Mouse (Mus musculus): ENCODE data around the gene Tm9sf3.

The Tm9sf3 gene

DNA sequence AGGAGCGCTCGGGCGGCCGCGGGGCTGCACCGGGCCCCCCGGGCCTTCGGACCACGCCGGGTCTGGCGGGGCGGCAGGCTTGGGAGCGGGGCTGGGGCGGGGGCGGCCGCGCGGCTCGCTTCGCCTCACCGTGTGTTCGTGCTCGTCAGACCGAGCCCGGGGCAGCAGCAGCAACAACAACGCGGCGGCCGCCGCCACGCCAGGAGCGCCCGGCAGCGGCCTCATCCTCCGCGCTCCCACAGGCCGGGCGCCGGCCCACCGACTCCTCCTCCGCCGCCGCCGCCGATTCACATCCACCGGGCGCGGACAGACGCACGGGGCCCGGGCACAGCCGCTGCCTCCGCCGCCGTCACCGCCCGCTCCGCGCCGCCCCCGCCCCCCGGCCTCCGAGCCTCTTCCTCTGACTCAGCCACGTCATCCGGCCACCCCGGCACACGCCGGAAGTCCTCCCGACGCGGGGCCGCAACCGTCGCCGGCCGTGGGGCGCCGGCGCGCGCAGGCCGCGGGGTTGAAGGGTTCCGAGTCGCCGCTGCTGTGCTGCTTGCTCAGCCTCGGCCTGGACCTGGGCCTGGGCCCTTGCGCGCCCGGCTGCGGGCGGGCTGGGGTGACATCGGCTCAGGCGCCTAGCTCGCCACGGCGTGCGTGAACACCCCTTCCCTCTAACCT, at the start of gene Tm9sf3:
Tm9sf3 (minus strand) TSS at position 368 of the 666 bp plus-strand sequence.
- in situ Hi-C loops (cut with MboI; ENCODE audit: low sequenced_read_pairs) = no loop called here

DNA sequence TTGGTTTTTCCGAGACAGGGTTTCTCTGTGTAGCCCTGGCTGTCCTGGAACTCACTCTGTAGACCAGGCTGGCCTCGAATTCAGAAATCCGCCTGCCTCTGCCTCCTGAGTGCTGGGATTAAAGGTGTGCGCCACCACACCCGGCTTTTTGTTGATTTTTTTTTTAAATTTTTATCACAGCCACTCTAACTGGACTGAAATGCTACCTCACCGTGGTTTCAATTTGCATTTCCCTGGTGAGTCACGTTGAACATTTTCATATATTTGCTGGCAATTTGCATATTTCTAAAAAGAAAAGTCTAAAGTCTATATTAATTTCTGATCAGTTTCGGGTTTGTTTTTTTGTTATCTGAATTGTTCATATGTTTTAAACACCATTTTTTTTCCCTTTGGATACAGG, 48.8 kb upstream of the Tm9sf3 start:
- in situ Hi-C loops (cut with MboI; ENCODE audit: low sequenced_read_pairs) = loop anchor here (25.0 kb wide), 2 partner anchors 150 to 450 kb away; no protein-coding TSS in a partner anchor

DNA sequence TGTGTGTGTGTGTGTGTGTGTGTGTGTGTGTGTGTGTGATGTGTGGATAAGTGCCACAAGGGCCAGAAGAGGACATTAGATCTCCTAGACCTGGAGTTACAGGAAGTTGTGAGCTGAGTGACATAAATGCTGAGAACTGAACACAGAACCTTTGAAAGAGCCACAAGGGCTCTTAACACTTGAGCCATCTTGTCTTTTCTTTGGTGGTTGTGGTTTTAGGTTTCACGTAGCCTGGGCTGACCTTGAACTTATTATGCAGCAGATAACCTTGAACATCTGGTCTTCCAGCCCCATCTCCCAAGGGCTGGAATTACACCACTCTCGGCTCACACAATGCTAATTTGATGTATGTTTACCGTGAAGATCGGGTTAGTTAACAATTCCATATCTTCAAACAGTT, 48.2 kb upstream of the Tm9sf3 start:
- in situ Hi-C loops (cut with MboI; ENCODE audit: low sequenced_read_pairs) = loop anchor here (25.0 kb wide), 2 partner anchors 150 to 450 kb away; no protein-coding TSS in a partner anchor

GRCm38 (mm10) chr19:41310971-41311703, 47.3 kb upstream of the Tm9sf3 start:
- in situ Hi-C loops (cut with MboI; ENCODE audit: low sequenced_read_pairs) = loop anchor here (25.0 kb wide), 2 partner anchors 151 to 451 kb away; no protein-coding TSS in a partner anchor

DNA sequence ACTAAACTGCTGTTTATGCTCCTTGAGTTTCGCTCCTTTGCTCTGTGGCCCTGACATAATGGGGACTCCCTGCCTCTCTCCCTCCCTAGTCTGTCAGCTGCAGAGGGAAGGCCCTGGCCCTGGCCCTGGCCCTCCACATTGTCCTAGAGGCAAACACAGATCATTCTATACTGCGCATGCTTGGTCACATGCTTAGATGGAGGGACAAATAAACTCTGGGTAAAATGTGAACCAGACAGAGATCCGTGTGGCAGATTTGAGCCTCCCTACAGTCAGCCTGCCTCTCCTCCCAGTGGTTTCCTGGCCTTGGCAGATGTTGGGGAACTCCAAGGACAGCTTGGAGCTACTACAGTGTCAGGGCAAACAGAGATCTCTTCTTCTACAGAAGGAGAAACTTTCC, 40.1 kb upstream of the Tm9sf3 start:
- in situ Hi-C loops (cut with MboI; ENCODE audit: low sequenced_read_pairs) = loop anchor here (25.0 kb wide), 2 partner anchors 158 to 458 kb away; no protein-coding TSS in a partner anchor

- in situ Hi-C loops (cut with MboI; ENCODE audit: low sequenced_read_pairs) = loop anchor here (25.0 kb wide), 2 partner anchors 159 to 459 kb away; no protein-coding TSS in a partner anchor
These were observed 39.6 kb upstream of the Tm9sf3 start for GRCm38 (mm10) chr19:41303433-41303832.

GRCm38 (mm10) chr19:41301856-41302255, 38.1 kb upstream of the Tm9sf3 start:
- in situ Hi-C loops (cut with MboI; ENCODE audit: low sequenced_read_pairs) = loop anchor here (25.0 kb wide), 2 partner anchors 160 to 460 kb away; no protein-coding TSS in a partner anchor

DNA sequence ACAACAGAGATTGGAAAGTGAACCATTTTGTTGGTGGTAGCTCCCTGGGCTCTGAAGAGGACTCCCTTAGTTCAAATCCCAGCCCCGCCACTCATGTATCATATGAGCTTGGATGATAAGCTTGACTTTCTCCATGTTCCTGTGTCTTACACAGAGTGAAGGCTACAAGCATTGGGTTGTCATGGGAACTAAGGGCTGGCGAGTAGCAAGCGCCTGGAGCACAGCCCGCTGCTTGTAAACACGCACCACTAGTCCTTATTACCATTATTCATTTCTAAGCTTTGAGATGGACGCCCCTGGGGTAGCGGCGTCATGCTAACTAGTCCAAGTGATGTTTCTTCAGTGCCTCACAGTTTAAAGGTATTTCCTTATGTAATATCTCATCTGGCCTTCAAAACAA, 35.6 kb upstream of the Tm9sf3 start:
- in situ Hi-C loops (cut with MboI; ENCODE audit: low sequenced_read_pairs) = no loop called here

DNA sequence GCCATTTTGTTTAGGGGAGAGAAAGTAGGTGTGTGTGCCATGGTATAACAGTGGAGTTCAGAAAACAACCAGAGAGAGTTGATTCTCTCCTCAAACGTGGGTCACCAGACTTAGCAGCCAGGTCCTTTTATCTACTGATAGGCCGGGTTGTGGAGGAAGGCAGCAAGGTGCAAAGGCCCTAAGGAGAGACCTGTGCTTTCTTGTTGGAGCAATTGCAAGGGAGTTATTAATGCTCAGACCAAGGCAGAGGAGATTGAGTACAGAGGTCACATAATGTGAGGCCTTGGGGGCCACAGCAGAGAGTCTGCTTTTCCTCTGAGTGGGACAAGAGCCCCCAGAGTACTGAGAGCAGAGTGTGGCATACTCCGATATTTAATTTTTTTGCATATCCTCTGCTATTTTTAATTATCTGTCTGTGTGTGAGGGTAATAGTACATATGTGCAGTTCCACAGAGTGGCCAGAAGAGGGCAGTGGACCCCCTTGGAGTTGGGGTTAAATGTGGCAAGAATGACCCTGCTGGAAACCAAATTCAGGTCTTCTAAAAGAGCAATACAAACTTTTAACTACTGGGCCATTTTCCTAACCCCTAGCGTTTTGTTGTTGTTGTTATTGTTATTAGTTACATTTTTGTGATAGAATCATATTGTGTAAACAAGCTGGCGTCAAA, 27.3 kb upstream of the Tm9sf3 start:
- in situ Hi-C loops (cut with MboI; ENCODE audit: low sequenced_read_pairs) = no loop called here

- in situ Hi-C loops (cut with MboI; ENCODE audit: low sequenced_read_pairs) = no loop called here
These were observed 24.8 kb upstream of the Tm9sf3 start for GRCm38 (mm10) chr19:41288568-41288967.

- in situ Hi-C loops (cut with MboI; ENCODE audit: low sequenced_read_pairs) = no loop called here
These were observed 23.4 kb upstream of the Tm9sf3 start for GRCm38 (mm10) chr19:41287224-41287623.

DNA sequence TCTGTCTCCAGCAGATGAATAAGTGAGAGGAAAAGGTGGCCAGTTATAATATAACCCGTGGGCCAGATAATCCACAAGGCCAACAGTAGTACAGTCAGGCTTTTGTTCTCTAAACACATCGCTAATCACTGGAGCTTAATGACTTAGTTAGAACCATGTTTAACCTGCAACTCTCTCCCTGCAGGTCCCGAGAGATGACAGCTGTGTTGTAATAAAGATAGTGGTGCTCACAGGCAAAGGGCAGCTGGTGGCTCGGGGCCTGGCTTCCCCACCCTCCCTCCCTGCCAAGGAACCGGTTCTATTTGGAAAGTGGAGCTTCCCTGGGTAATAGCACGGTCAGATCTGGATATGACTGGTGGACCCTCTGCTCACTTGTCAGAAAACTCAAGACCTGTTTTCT, 20.7 kb upstream of the Tm9sf3 start:
- in situ Hi-C loops (cut with MboI; ENCODE audit: low sequenced_read_pairs) = no loop called here

GRCm38 (mm10) chr19:41282718-41283117, 18.9 kb upstream of the Tm9sf3 start:
- in situ Hi-C loops (cut with MboI; ENCODE audit: low sequenced_read_pairs) = no loop called here

DNA sequence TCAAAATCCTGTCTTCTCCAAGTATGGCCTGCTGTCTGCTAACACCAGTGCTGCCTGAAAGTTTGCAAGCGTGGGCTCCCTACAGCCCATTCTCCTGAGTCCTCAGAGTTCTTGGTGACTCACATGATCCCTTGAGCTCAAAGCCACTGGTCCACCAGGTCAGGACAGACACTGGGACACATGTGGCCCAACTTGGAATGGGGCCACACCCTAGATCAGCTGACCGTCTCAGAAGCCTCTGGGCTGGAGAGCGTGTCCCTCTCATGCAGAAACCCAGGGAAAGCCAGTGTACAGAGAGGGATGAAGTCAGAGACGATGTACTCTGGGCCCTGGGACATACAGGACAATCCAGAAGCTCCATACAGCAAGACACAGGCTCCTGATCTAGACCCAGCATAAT, 18.4 kb upstream of the Tm9sf3 start:
- in situ Hi-C loops (cut with MboI; ENCODE audit: low sequenced_read_pairs) = no loop called here

- in situ Hi-C loops (cut with MboI; ENCODE audit: low sequenced_read_pairs) = no loop called here
These were observed 16.0 kb upstream of the Tm9sf3 start for GRCm38 (mm10) chr19:41279724-41280244.

- in situ Hi-C loops (cut with MboI; ENCODE audit: low sequenced_read_pairs) = no loop called here
These were observed 14.8 kb upstream of the Tm9sf3 start for GRCm38 (mm10) chr19:41278606-41279005.

DNA sequence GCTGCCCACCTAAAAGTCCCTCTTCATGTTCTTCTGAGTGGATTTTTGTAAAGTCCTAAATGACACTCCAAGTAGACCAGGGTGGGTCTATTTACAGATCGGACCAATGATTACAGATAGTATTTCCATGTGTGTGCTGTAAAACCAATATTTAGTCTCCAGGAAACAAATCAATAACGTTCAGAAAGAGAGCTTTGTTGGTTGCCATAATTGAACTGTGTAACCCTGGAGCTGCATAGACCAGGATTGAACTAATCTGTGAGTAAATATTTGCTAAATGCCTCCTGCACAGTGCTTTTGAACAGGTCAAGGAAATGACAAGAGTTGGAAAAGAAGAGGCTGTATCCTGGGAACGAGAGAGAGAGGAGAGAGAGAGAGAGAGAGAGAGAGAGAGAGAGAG, 11.8 kb upstream of the Tm9sf3 start:
- in situ Hi-C loops (cut with MboI; ENCODE audit: low sequenced_read_pairs) = no loop called here

- in situ Hi-C loops (cut with MboI; ENCODE audit: low sequenced_read_pairs) = no loop called here
These were observed 7.1 kb upstream of the Tm9sf3 start for GRCm38 (mm10) chr19:41270906-41271305.

- in situ Hi-C loops (cut with MboI; ENCODE audit: low sequenced_read_pairs) = no loop called here
These were observed 6.4 kb upstream of the Tm9sf3 start for GRCm38 (mm10) chr19:41270151-41270727.

DNA sequence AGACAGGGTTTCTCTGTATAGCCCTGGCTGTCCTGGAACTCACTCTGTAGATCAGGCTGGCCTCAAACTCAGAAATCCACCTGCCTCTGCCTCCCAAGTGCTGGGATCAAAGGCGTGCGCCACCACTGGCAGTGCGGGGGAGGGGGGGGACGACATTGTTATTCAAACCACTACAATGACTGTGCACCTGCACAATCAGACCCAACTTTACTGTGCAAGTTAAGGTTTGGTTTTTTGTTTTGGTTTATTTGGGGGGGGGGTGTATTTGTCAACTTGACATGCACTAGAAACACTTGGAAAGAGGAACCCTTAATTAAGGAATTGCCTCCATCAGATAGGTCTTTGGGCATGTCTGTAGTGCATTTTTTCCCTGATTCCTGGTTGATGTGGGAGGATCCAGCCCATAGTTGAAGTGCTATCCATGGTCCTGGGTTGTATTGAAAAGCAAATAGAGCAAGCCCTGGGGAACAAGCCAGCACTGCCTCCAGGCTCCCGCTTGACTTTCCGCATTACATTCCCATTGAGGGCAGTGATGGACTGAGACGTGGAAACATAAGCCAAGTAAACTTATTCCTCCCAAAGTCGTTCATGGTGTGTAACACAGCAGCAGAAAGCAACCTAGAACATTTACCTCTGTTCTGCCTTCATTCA, 2.6 kb upstream of the Tm9sf3 start:
- in situ Hi-C loops (cut with MboI; ENCODE audit: low sequenced_read_pairs) = no loop called here
